Mouse (Mus musculus): ENCODE measurements around the gene Itga4. TPM values are rescaled to one million over a fixed set of nuclear protein-coding genes. Genes with fewer than 3 reads are reported as not detected.

Itga4 gene
- polyA plus RNA-seq, 1 experiment: 0.11 TPM

- no peaks in the 10 kb centered on the region for H3K4me1 ChIP-seq (ENCODE audit: control insufficient read depth, insufficient read depth, low read length)
- no peak overlapping the region for H3K27ac ChIP-seq (ENCODE audit: control insufficient read depth, insufficient read depth, low read depth, low read length)
- H3K36me3 ChIP-seq (ENCODE audit: control insufficient read depth, insufficient read depth, low read length): no peaks in the 10 kb centered on the region
- no peak for TF ChIP-seq CTCF (IDR thresholded peaks at IDR 0.05; ENCODE audit: control insufficient read depth, insufficient read depth, insufficient replicate concordance, low read depth, low read length)
- no peak for TF ChIP-seq POLR2A (IDR thresholded peaks at IDR 0.05; ENCODE audit: control insufficient read depth, low read depth, low read length)
- H3K4me3 ChIP-seq (ENCODE audit: control insufficient read depth, low read depth, low read length): no peak overlapping the region
- no peaks in the 10 kb centered on the region for H3K27me3 ChIP-seq (ENCODE audit: control insufficient read depth, insufficient read depth, low read length)
These were observed 23.9 kb upstream of the Itga4 start for GRCm38 (mm10) chr2:79231056-79231949.

- H3K4me1 ChIP-seq (ENCODE audit: control insufficient read depth, insufficient read depth, low read length): no peaks in the 10 kb centered on the region
- H3K27me3 ChIP-seq (ENCODE audit: control insufficient read depth, insufficient read depth, low read length): no peaks in the 10 kb centered on the region
- H3K36me3 ChIP-seq (ENCODE audit: control insufficient read depth, insufficient read depth, low read length): no peaks in the 10 kb centered on the region
- H3K27ac ChIP-seq (ENCODE audit: control insufficient read depth, insufficient read depth, low read depth, low read length): no peak overlapping the region
- H3K4me3 ChIP-seq (ENCODE audit: control insufficient read depth, low read depth, low read length): no peak overlapping the region
- TF ChIP-seq CTCF (IDR thresholded peaks at IDR 0.05; ENCODE audit: control insufficient read depth, insufficient read depth, insufficient replicate concordance, low read depth, low read length) (no peak), POLR2A (IDR thresholded peaks at IDR 0.05; ENCODE audit: control insufficient read depth, low read depth, low read length) (no peak)
These were observed 19.3 kb upstream of the Itga4 start for GRCm38 (mm10) chr2:79235767-79236487.

- no peak for TF ChIP-seq POLR2A (IDR thresholded peaks at IDR 0.05; ENCODE audit: control insufficient read depth, low read depth, low read length)
- no peak for TF ChIP-seq CTCF (IDR thresholded peaks at IDR 0.05; ENCODE audit: control insufficient read depth, insufficient read depth, insufficient replicate concordance, low read depth, low read length)
- Histone ChIP-seq H3K4me3 (ENCODE audit: control insufficient read depth, low read depth, low read length) (no peak overlapping the region), H3K4me1 (ENCODE audit: control insufficient read depth, insufficient read depth, low read length) (no peaks in the 10 kb centered on the region), H3K27me3 (ENCODE audit: control insufficient read depth, insufficient read depth, low read length) (no peaks in the 10 kb centered on the region), H3K36me3 (ENCODE audit: control insufficient read depth, insufficient read depth, low read length) (no peaks in the 10 kb centered on the region), H3K27ac (ENCODE audit: control insufficient read depth, insufficient read depth, low read depth, low read length) (no peak overlapping the region)
These were observed 18.0 kb upstream of the Itga4 start for GRCm38 (mm10) chr2:79237216-79237615.

- no peaks in the 10 kb centered on the region for H3K27me3 ChIP-seq (ENCODE audit: control insufficient read depth, insufficient read depth, low read length)
- H3K27ac ChIP-seq (ENCODE audit: control insufficient read depth, insufficient read depth, low read depth, low read length): no peak overlapping the region
- TF ChIP-seq POLR2A (IDR thresholded peaks at IDR 0.05; ENCODE audit: control insufficient read depth, low read depth, low read length): no peak
- no peak for TF ChIP-seq CTCF (IDR thresholded peaks at IDR 0.05; ENCODE audit: control insufficient read depth, insufficient read depth, insufficient replicate concordance, low read depth, low read length)
- no peaks in the 10 kb centered on the region for H3K36me3 ChIP-seq (ENCODE audit: control insufficient read depth, insufficient read depth, low read length)
- no peaks in the 10 kb centered on the region for H3K4me1 ChIP-seq (ENCODE audit: control insufficient read depth, insufficient read depth, low read length)
- no peak overlapping the region for H3K4me3 ChIP-seq (ENCODE audit: control insufficient read depth, low read depth, low read length)
These were observed 10.9 kb upstream of the Itga4 start for GRCm38 (mm10) chr2:79244276-79244675.

- TF ChIP-seq CTCF (IDR thresholded peaks at IDR 0.05; ENCODE audit: control insufficient read depth, insufficient read depth, insufficient replicate concordance, low read depth, low read length): no peak
- Histone ChIP-seq H3K4me3 (ENCODE audit: control insufficient read depth, low read depth, low read length) (no peak overlapping the region), H3K27ac (ENCODE audit: control insufficient read depth, insufficient read depth, low read depth, low read length) (no peak overlapping the region), H3K4me1 (ENCODE audit: control insufficient read depth, insufficient read depth, low read length) (no peaks in the 10 kb centered on the region), H3K27me3 (ENCODE audit: control insufficient read depth, insufficient read depth, low read length) (no peaks in the 10 kb centered on the region), H3K36me3 (ENCODE audit: control insufficient read depth, insufficient read depth, low read length) (no peaks in the 10 kb centered on the region)
These were observed 10.5 kb upstream of the Itga4 start for GRCm38 (mm10) chr2:79244743-79245142.

DNA sequence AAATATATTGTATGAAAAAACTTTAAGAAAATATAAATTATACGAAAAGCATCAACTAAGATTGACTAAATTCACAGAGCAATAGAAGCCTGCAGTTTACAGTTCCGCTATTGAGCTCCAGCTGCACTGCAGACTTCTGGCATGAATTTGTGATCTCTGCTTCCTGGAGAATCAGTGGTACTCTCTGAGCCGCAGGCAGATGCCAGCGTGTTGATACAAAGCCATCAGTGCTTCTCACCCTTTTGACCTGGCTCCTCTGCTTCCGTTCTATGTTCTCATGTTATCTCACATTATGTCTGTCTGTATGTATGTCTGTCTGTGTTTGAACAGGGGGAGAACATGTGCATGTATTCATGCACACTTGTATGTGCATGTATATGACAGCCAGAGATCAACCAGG, 6.9 kb upstream of the Itga4 start:
- H3K27me3 ChIP-seq (ENCODE audit: control insufficient read depth, insufficient read depth, low read length): no peaks in the 10 kb centered on the region
- no peak for TF ChIP-seq POLR2A (IDR thresholded peaks at IDR 0.05; ENCODE audit: control insufficient read depth, low read depth, low read length)
- TF ChIP-seq CTCF (IDR thresholded peaks at IDR 0.05; ENCODE audit: control insufficient read depth, insufficient read depth, insufficient replicate concordance, low read depth, low read length): no peak
- no peaks in the 10 kb centered on the region for H3K4me1 ChIP-seq (ENCODE audit: control insufficient read depth, insufficient read depth, low read length)
- H3K27ac ChIP-seq (ENCODE audit: control insufficient read depth, insufficient read depth, low read depth, low read length): no peak overlapping the region
- no peak overlapping the region for H3K4me3 ChIP-seq (ENCODE audit: control insufficient read depth, low read depth, low read length)
- no peaks in the 10 kb centered on the region for H3K36me3 ChIP-seq (ENCODE audit: control insufficient read depth, insufficient read depth, low read length)

GRCm38 (mm10) chr2:79250510-79250909, 4.7 kb upstream of the Itga4 start:
- Histone ChIP-seq H3K27me3 (ENCODE audit: control insufficient read depth, insufficient read depth, low read length) (no peaks in the 10 kb centered on the region), H3K27ac (ENCODE audit: control insufficient read depth, insufficient read depth, low read depth, low read length) (no peak overlapping the region), H3K4me3 (ENCODE audit: control insufficient read depth, low read depth, low read length) (no peak overlapping the region), H3K4me1 (ENCODE audit: control insufficient read depth, insufficient read depth, low read length) (peaks cover 3% of the 10 kb centered on the region), H3K36me3 (ENCODE audit: control insufficient read depth, insufficient read depth, low read length) (no peaks in the 10 kb centered on the region)
- no peak for TF ChIP-seq CTCF (IDR thresholded peaks at IDR 0.05; ENCODE audit: control insufficient read depth, insufficient read depth, insufficient replicate concordance, low read depth, low read length)
